Mouse (Mus musculus) lung, postnatal 0 days (tissue): ENCODE data around the gene Shq1. TPM values are rescaled to one million over a fixed set of nuclear protein-coding genes. Genes with fewer than 3 reads are reported as not detected.

Experiments
- ATAC-seq: fragments of 200-750 bp; cut with Nextera tagmentation; 2 replicates; pipeline ENCODE4 v1.8.0; 2017; ENCODE audit warnings: moderate library complexity
- DNase-seq: peaks from one replicate; pipeline ENCODE4 v3.0.0-alpha.2; 2016; ENCODE audit warnings: low spot score
- H3K27ac ChIP-seq: fragments of 300-500 bp; sonication (generic); 2 replicates; pipeline ENCODE4 v1.5.1; 2014; ENCODE audit warnings: antibody characterized with exemption, mild to moderate bottlenecking, low read length, mixed read lengths
- H3K27me3 ChIP-seq: fragments of 300-500 bp; sonication (generic); replicated peaks from 2 replicates; pipeline ENCODE4 v1.6.1; 2014; ENCODE audit warnings: low read length, mixed read lengths; ENCODE audit not compliant: insufficient read depth
- H3K36me3 ChIP-seq: fragments of 300-500 bp; sonication (generic); 2 replicates; pipeline ENCODE4 v1.6.1; 2014; ENCODE audit warnings: low read length, mixed read lengths; ENCODE audit not compliant: insufficient read depth
- H3K4me1 ChIP-seq: fragments of 300-500 bp; sonication (generic); 2 replicates; pipeline ENCODE4 v1.6.1; 2014; ENCODE audit warnings: antibody characterized with exemption, low read depth, low read length, mixed read lengths; ENCODE audit not compliant: insufficient read depth
- H3K4me2 ChIP-seq: fragments of 300-500 bp; sonication (generic); replicated peaks from 2 replicates; pipeline ENCODE4 v1.6.1; 2014; ENCODE audit warnings: low read depth, mild to moderate bottlenecking, low read length, moderate library complexity, mixed read lengths
- H3K4me3 ChIP-seq: fragments of 300-500 bp; sonication (generic); 2 replicates; pipeline ENCODE4 v1.5.1; 2014; ENCODE audit warnings: low read depth, low read length
- H3K9ac ChIP-seq: fragments of 300-500 bp; sonication (generic); replicated peaks from 2 replicates; pipeline ENCODE4 v1.6.1; 2014; ENCODE audit warnings: low read depth, mild to moderate bottlenecking
- H3K9me3 ChIP-seq: fragments of 300-500 bp; sonication (generic); 2 replicates; pipeline ENCODE4 v1.6.1; 2016; ENCODE audit warnings: low read length, mixed read lengths
- CTCF ChIP-seq: IDR thresholded peaks from 2 replicates; pipeline ENCODE4 v1.5.1; 2016; ENCODE audit warnings: antibody characterized with exemption, mild to moderate bottlenecking
- EP300 ChIP-seq: IDR thresholded peaks from 2 replicates; pipeline ENCODE4 v1.6.1; 2016; ENCODE audit warnings: antibody characterized with exemption, mild to moderate bottlenecking, control low read depth
- WGBS: fragments of 180-500 bp; shearing (Covaris S2); extraction: QIAGEN DNeasy Blood & Tissue Kit; methylation state at CpG from one replicate; pipeline ENCODE4 v1.1.7; 2014; 5-methylcytosine and 5-hydroxymethylcytosine counted together
- polyA plus RNA-seq: library from polyadenylated mRNA; unstranded; fragments of >200 nt; fragmentation: Nextera tagmentation; extraction: Ambion mirVana; gene quantifications from 2 replicates; pipeline ENCODE4 v1.2.1, GENCODE M21; 2015

The Shq1 gene
- polyA plus RNA-seq, 1 experiment from 2014 or later: 5.9 TPM

GRCm38 (mm10) chr6:100660395-100660794, 10.6 kb downstream of the Shq1 start:
- no peaks in the 10 kb centered on the region for H3K27me3 ChIP-seq
- 0 out of 2 replicates have a peak, but pooled peaks cover 11% of the 10 kb centered on the region for H3K36me3 ChIP-seq
- WGBS: 62% methylated on average over 5 of the region's 5 CpGs
- TF ChIP-seq CTCF (0 out of 2 replicates have a peak, but pooled peaks have one; percentile 12), EP300 (no peak)
- H3K27ac ChIP-seq: no peak overlapping the region
- ATAC-seq (no peak; the same call in 1 of the 2 replicates), DNase-seq (peak; percentile 15)
- H3K9me3 ChIP-seq: no peaks in the 10 kb centered on the region
- H3K4me1 ChIP-seq: no peaks in the 10 kb centered on the region
- no peak overlapping the region for H3K9ac ChIP-seq
- H3K4me2 ChIP-seq: no peak overlapping the region
- no peak overlapping the region for H3K4me3 ChIP-seq

GRCm38 (mm10) chr6:100652535-100652934, 18.4 kb downstream of the Shq1 start:
- H3K9ac ChIP-seq: no peak overlapping the region
- no peak for ATAC-seq
- H3K27ac ChIP-seq: no peak overlapping the region
- H3K27me3 ChIP-seq: no peaks in the 10 kb centered on the region
- H3K4me1 ChIP-seq: no peaks in the 10 kb centered on the region
- WGBS: 85% methylated on average over 3 of the region's 3 CpGs
- H3K4me2 ChIP-seq: no peak overlapping the region
- no peaks in the 10 kb centered on the region for H3K9me3 ChIP-seq
- H3K36me3 ChIP-seq: no peaks in the 10 kb centered on the region
- DNase-seq: no peak
- no peak overlapping the region for H3K4me3 ChIP-seq
- TF ChIP-seq CTCF (no peak), EP300 (no peak)

GRCm38 (mm10) chr6:100647196-100647595, 23.8 kb downstream of the Shq1 start:
- TF ChIP-seq CTCF: no peak
- TF ChIP-seq EP300: no peak
- Histone ChIP-seq H3K4me1 (no peaks in the 10 kb centered on the region), H3K9ac (no peak overlapping the region)

DNA sequence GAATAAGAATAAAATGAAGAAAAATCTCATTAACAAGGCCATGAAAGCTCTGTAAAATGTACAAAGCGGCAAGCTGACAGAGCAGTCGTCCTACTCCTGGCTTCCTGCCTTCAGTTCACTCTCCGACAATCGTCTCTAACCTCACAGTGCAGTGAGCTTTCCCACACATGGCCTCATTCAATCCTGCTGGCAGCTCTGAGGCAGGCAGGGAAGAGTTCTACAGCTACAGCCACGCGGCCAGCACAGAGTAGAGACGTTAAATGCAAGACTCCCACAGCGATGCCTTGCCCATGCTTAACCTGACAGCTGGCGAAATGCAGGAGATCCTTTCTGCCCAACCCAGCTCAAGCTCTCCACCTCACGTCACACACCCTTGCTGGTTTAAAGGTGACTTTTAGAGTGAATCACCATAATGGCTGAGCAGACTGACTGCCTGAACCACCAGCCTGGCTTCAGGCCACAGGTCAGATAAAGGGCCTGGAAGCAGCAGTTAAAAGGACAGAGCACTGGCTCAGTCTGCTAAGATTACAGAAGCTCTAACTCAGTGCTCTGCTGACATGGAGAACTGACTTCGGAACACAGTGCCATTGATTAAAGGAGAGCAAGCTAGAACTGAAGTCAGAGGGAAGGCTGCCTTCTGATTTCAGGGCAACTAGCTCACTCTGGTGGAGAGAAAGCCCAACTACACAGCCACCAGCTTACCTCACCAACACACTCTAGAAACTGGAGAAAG, 25.3 kb downstream of the Shq1 start:
- H3K9ac ChIP-seq: no peak overlapping the region
- peak; percentile 77 for DNase-seq
- H3K4me2 ChIP-seq: no peak overlapping the region
- H3K27me3 ChIP-seq: no peaks in the 10 kb centered on the region
- H3K4me3 ChIP-seq: no peak overlapping the region
- TF ChIP-seq EP300: no peak
- peak; percentile 81 for TF ChIP-seq CTCF
- H3K9me3 ChIP-seq: no peaks in the 10 kb centered on the region
- no peaks in the 10 kb centered on the region for H3K36me3 ChIP-seq
- H3K27ac ChIP-seq: no peak overlapping the region
- ATAC-seq: peak; percentile 58; the same call in 1 of the 2 replicates
- WGBS: 67% methylated on average over 11 of the region's 11 CpGs
- no peaks in the 10 kb centered on the region for H3K4me1 ChIP-seq

More at GRCm38 (mm10) chr6:100647196-100647595, 23.8 kb downstream of the Shq1 start:
- no peak for DNase-seq
- no peaks in the 10 kb centered on the region for H3K27me3 ChIP-seq
- no peak for ATAC-seq
- H3K4me2 ChIP-seq: no peak overlapping the region
- H3K27ac ChIP-seq: no peak overlapping the region
- no peaks in the 10 kb centered on the region for H3K9me3 ChIP-seq
- no peaks in the 10 kb centered on the region for H3K36me3 ChIP-seq
- 74% methylated on average over 5 of the region's 5 CpGs for WGBS
- H3K4me3 ChIP-seq: no peak overlapping the region

- 74% methylated on average over 15 of the region's 15 CpGs for WGBS
- Histone ChIP-seq H3K27ac (no peak overlapping the region), H3K27me3 (no peaks in the 10 kb centered on the region), H3K4me1 (no peaks in the 10 kb centered on the region), H3K9me3 (no peaks in the 10 kb centered on the region), H3K4me3 (no peak overlapping the region), H3K4me2 (no peak overlapping the region), H3K36me3 (no peaks in the 10 kb centered on the region), H3K9ac (no peak overlapping the region)
- TF ChIP-seq EP300: no peak
- no peak for TF ChIP-seq CTCF
- peak; percentile 26 for DNase-seq
- peak; percentile 21 for ATAC-seq
Observed at GRCm38 (mm10) chr6:100644631-100645030, 26.3 kb downstream of the Shq1 start.

- H3K4me2 ChIP-seq: no peak overlapping the region
- no peak for TF ChIP-seq EP300
- no peak for TF ChIP-seq CTCF
- no peak overlapping the region for H3K4me3 ChIP-seq
- no peak overlapping the region for H3K9ac ChIP-seq
- DNase-seq (no peak), ATAC-seq (no peak)
- no peaks in the 10 kb centered on the region for H3K9me3 ChIP-seq
- H3K27me3 ChIP-seq: no peaks in the 10 kb centered on the region
- 61% methylated on average over 2 of the region's 2 CpGs for WGBS
- no peak overlapping the region for H3K27ac ChIP-seq
- no peaks in the 10 kb centered on the region for H3K36me3 ChIP-seq
- H3K4me1 ChIP-seq: no peaks in the 10 kb centered on the region
Observed at GRCm38 (mm10) chr6:100642786-100643185, 28.2 kb downstream of the Shq1 start.
